Mouse (Mus musculus) cerebellum, adult 11 months (tissue): Measurements from ENCODE around the gene Rab4a.

ENCODE experiments used
- DNase-seq: peaks from one replicate; pipeline ENCODE4 v3.0.0; 2022

The Rab4a gene

DNA sequence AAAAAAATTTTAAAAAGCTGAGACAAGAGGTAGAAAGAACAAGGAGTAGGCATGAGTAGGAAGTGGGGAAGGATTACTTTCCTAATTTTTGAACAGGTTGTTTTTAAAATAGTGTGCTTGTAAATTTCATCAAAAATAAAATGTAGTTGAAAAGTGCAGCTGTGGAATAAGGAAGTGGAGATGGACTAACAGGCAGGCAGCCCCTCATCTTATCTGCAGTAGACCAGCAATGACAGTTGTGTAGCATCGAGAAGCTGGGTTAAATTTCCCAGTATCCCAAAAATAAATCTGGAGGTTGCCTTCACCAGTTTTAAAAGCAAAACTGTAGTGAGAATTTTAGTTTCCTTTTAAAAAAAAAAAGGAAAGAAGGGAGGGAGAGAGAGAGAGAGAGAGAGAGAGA, 48.5 kb downstream of the Rab4a start:
- DNase-seq, result no peak

DNA sequence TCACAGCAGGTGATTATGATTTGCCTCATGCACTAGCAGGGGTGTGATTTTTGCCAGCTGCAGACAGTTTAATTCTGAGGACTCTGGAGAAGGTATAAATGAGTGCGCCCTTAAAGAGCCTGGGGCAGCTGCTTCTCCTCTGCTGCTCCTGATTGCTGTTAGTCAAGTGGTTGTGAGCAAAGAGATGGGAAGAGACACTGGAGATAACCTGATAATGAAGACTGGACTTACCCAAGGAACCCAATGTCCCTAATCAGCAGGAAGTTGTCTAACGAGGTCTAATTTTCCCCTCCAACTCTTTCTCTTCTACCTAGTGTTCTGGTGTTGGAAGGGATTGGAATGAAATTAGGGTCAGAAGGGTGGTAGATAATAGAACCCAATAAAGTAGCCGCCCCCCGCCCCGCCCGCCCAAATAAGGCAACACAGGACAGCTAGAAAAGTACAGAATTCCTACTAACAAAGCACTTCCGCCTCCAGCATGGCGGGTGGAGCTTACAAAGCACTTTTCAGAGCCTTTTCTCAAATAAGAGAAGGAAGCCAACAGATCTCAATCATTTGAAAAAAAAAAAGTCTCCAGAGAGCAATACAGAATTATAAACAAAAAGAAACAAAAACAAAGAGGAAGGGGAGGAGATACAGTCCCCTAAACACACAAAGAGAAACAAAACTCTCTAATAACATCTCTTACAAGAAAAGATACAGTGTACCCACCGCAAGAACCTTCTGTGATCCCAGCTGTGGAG, 49.1 kb downstream of the Rab4a start:
- DNase-seq, result no peak

DNA sequence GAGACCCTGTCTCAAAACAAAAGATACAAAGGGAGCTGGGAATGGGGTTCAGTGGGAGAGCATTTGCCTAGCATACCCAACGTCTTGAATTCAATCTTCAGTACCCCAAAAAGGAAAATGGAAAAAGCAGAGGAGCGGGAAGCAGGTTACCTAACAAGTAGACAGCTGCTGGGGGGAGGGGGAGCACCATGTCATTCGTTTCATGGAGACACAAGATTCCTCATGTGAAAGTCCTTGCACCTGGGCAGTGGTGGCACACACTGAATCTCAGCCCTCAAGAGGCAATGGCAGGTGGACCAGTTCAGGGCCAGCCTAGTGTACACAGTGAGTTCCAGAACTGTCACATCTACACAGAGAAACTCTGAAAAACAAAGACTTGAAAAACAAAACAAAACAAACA, 51.6 kb downstream of the Rab4a start:
- DNase-seq, result no peak

DNA sequence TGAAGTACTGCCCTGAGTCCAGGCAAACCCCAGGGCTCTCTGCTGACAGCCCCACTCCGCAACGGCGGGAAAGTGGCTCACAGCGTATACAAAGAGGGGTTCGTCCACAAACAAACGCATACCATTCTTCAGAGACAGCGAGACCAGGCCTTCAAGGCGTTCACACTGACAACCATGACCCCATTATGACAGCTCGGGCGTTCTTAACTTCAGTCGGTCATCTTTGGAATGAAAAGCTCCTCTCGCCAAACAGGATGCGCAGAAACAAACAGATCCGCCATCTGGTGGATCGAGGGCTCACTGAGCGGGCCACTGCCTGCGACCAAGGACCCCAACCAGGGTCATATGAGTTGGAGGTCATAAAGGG, 52.8 kb downstream of the Rab4a start:
- no peak for DNase-seq

DNA sequence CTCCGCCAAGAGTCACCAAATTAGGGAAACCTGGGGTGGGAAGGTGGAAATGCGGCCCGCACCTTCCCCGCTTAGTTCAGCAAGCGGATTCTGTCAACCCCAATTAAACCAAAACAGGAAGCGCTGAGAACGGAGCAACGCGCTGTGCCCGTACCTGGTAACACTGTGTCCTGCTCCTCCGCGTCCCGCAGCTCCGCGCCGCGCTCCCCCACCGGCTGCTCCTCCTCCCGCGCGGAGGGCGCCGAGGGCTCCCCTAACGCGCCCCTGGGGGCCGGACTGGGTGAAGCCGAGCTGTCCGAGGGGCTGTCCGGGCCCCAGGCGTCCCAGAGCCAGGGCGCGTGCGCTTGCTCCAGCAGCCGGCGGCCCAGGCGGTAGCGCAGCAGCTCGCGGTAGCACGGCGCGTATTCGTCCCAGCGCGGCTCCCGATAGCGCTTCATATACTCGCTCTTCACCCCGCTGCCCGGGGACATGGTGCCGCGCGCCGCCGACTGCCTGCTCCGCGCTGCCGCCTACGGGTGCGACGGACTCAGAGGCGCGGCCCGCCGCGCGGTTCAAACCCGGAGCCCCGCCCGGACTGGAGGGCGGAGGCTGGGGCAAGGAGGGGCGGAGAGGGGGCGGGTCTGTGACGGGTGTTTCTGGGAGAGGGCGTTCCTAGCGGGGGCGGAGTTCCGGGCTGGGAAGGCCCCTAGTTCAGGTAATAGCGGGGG, 53.3 kb downstream of the Rab4a start:
- DNase-seq, result peak; percentile 94

DNA sequence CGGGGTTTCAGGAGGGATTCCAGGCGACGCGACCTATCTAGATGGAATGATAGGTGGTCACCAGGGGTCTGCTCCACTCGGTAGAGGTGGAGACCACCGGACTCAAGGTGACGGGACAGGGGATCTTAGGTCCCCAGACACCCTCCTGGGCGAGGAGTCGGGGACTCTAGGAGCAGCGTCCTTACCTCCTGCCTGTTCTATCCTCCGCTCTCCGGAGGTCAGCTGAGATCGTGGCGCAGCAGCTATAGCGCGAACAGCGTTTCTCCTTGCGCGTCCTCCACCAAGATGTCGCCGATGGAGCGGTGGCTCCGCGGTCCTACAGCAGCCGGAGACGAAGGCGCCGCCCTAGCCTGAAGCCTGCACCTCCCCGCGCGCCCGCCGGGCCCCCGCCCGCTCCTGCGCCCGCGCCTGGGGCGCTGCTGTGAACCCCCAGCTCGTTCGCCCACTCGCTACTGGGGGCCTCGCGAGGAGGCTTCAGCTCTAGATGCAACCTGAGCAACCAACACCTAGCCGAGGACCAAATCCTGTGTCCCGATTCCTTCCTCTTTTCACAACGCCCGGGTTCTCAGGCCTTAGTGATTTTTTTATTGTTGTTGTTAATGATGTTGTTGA, 54.0 kb downstream of the Rab4a start, which contains the start of gene Ccsap:
Ccsap (minus strand) TSS at position 562 of the 612 bp plus-strand sequence.
- DNase-seq, result peak; percentile 67

DNA sequence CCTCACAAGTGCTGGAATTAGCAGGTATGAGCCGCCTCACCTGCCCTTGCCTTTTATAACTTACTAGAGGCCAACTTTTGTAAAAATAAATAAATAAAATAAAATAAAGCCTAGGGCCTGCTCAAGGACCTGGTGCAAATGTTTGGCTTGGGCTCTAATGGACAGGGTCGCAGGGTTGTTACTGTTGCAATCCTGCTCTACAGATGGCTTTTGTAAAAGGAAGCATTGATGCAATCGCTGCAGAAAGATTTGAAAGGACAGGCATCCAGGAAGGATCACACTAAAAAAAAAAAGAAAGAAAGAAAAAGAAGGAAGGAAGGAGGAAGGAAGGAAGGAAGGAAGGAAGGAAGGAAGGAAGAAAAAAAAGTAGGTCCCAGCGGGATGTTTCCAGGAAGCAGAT, 54.6 kb downstream of the Rab4a start:
- no peak for DNase-seq

DNA sequence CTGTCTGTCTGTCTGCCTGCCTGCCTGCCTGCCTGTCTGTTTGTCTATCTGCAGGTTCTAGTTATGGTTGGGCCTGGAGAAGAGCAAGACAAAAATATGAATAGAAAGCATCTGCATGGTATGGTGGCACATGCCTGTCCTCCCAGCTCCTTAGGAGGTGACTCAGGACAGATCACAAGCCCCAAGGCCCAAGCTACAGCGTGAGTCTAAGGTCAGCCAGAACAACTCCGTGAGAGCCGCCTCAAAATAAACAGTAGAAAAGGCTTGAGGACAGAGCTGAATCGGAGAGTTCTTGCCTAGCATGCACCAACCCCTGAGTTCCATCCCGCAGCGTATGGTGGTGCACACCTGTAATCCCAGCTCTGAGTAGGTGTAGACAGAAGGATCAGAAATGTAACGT, 60.0 kb downstream of the Rab4a start:
- DNase-seq, result no peak

DNA sequence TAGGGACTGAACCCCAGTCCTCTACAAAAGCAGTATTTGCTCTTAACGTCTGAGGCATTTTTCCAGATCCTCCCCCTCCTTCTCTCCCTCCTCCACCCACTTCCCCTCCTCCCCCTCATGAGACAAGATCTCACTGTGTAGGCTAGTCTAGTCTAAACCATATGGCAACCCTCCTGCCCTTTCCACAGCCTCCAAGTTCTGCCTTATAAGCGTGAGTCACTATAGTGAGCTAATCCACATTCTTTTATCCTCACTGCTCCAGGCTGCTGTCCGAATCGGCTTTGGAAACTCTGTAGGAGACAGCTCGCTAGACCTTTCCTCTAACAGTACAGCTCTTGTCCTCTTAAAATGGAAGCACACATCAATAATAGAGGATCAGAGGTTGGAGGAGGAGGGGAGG, 61.2 kb downstream of the Rab4a start:
- DNase-seq, result no peak

DNA sequence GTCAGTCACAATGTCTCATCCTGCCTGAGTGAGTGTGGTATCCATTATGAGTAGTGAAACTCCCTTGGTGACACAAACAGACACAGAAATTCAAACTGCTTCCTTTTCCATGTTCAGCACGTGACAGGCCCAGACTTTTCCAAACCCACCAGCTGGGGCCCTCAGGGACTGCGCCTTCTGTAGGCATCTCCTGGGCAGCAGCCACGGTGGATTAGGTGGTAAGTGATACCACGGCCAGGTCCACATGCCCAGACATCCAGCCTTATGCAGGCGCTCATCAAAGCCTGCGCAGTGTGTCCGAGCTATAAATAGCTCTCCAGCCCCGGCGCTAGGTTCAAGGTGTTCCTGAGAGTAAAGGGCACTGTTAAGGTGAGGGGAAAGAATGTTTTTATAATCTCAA, 66.3 kb downstream of the Rab4a start:
- DNase-seq, result no peak

DNA sequence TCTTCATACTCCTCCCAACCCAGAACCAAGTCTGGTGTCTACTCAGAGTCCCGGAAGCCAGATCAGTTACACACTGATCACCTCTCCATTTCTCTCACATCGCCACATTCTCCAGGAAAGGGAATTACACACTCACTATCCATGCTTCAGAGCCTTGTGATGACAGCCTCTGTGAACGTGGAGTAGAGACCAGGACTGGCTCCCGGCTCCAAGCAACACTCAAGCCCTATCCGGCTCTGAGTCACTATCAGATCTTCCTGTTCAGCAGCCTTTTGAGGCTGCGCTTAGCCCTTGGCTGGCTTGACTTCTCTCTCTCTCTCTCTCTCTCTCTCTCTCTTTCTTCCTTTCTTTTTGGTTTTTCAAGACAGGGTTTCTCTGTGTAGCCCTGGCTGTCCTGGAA, 67.6 kb downstream of the Rab4a start:
- no peak for DNase-seq

DNA sequence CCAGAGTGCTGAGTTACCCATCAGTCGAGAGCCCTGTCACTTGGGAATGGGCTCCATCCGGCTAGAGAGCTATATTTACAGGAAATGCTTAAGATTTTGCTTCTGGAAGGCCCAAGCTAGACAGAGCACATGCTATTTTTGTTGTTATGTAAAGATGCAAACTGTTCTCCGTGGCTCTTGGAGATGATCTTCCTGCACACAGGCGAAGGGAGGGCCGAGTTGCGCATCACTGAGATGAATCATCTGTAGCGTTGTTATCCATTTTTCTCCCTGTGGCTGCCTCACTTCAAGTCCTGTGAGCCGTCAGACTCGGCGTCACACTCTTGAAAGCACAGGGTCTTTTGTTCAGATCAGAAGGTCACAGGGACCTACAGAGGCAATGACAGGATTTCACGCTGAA, 68.5 kb downstream of the Rab4a start:
- no peak for DNase-seq

DNA sequence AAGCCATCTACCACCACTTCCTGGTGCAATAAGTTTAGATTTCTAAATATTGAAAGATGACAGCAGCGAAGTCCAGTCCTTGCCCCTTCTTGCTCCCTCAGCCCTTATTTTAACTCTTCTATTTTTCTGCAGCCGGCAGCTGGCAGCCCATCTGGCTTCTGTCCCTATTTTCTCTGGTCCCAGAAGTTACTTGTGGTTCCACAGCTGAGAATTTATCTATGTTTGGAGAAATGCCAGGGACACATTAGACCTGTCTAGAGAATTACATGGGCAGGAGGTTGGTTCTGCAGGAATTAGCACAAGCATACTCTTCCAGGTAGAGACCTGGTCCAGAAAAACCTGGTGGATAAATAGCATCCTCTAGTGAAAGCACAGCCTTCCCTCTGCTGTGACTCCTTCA, 72.1 kb downstream of the Rab4a start:
- DNase-seq, result no peak

DNA sequence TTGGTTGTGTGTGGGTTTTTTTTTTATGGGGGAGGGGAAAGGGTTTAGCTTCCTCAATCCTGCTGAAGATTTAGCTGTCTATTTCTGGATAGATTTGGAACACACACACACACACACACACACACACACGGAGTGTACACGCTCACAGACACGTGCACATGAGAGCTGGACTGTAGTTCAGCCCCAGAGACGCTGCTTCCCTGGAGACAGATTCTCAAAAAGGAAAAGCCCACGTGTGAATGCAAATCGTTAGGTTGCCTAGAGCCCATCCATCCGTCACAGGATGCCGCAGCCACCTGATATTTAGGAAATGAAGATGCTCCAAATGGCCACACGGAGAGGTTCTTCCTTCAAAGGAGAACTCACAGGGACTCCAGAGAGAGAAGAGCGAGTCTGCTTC, 74.5 kb downstream of the Rab4a start:
- no peak for DNase-seq

DNA sequence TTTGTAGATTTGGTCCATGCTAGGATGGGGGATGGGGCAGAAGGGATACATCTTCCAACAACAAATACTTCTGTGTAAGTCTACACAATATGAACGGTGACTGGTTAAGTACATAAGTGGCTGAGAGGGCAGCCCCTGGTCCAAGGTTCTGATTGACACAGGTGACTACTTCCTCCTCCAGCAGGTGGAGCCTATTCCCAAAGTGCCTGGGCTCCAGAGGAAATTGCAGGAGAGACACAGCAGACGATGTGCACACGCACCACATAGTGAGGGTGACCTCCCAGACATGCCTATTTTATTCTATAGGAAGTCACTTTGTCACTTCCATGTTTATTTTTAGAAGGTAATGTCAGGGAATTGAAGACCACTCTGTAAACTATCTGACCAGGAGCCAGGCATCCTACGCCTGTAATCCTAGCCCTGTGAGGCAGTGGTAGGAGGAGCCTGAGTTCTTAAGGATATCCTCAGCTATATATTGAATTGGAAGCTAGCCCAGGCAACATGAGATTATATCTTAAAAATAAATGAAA, 75.1 kb downstream of the Rab4a start:
- DNase-seq, result no peak

DNA sequence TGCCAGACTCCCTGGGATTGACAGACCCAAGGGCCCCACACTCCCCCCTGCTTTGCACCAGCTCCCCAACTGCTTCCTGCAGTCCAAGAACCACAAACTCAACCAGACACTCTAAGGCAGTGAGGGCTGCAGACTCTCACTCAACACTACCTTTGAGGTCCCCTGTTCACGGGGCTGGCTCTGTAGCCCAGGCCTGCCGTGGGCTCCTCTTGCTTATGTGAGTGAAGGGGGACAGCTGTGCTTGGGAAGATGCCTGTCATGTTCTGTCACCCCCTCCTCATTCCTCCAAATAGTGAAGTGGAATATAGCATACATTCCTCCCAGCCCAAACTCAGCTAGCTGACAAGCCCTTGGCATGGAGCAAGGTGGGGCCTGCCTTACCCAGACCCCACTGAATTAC, 76.6 kb downstream of the Rab4a start:
- no peak for DNase-seq

DNA sequence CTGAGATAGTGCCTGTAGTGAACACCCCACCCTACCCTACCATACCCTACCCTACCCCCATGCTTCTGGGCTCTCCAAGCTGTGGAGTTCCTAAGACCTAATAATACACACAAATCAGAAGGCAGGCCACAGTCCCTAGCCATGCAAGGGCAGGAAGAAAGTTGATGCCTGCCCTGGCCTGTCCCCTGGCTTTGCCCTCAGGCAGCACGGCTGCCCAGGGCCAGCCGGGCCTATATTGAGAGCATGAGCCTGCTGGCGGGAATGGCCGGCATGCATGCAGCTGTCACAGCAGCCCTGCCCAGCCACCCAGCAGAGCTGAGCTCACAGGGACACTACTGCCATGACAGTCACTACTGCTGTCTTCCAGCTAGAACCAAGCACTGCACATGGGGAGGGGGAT, 77.3 kb downstream of the Rab4a start:
- DNase-seq, result no peak
